Mouse (Mus musculus) liver, postnatal 0 days (tissue): Measurements from ENCODE around the gene Susd6.

Experiments used
- CTCF ChIP-seq: sonication (generic); IDR thresholded peaks from 2 replicates; pipeline ENCODE4 v1.5.1; 2016; ENCODE audit warnings: antibody characterized with exemption, low read depth
- EP300 ChIP-seq: IDR thresholded peaks from 2 replicates; pipeline ENCODE4 v1.6.1; 2016; ENCODE audit warnings: antibody characterized with exemption, low read depth, mild to moderate bottlenecking

DNA sequence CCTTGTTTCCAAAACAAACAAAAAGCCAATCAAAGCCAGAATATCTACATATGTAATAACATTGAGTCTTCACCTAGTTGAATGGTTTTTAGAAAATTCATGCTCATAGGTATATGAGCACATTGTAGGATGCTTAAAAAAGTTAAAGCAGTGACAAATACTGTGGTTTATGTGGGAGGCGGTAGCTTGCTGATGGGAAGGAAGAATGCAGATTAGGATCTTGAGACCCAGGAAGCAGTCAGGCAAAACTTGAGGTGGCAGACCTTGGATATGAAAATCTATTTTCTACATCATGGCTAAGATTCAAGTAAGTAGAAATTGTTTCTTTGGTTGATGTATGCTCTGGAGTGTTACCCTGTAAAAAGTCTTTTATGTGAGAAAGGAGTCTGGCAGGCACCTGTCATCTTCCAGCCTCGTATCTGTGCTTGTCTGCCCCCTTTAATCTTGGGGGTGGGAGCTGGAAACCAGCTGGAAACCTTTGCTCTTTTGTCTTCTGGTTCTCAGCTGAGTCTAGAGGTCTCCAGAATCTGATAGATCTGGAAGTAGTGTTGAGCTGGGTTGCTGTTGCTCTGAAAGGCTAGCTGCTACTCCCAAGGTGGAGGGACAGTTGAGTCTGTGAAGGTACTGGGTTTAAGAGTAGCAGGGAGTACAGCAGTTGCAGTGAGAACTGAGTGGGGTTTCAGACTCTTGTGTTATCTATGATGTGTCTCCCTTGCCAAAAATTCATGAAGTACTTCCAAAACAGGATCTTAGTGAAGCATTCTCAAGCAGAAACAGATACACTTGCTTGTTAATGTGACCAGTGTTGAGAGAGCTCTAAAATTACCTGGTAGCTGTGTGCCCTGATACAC, 4.8 kb downstream of the Susd6 start:
- TF ChIP-seq CTCF (no peak), EP300 (no peak)
